Mouse (Mus musculus): ENCODE data around the gene Ccdc146. TPM values are rescaled to one million over a fixed set of nuclear protein-coding genes. Genes with fewer than 3 reads are reported as not detected.
A peak's percentile ranks its signal among the peaks of the same experiment; 100 is the strongest.

Gene Ccdc146
- polyA plus RNA-seq, 1 experiment from 2014 or later = 0.23 TPM

DNA sequence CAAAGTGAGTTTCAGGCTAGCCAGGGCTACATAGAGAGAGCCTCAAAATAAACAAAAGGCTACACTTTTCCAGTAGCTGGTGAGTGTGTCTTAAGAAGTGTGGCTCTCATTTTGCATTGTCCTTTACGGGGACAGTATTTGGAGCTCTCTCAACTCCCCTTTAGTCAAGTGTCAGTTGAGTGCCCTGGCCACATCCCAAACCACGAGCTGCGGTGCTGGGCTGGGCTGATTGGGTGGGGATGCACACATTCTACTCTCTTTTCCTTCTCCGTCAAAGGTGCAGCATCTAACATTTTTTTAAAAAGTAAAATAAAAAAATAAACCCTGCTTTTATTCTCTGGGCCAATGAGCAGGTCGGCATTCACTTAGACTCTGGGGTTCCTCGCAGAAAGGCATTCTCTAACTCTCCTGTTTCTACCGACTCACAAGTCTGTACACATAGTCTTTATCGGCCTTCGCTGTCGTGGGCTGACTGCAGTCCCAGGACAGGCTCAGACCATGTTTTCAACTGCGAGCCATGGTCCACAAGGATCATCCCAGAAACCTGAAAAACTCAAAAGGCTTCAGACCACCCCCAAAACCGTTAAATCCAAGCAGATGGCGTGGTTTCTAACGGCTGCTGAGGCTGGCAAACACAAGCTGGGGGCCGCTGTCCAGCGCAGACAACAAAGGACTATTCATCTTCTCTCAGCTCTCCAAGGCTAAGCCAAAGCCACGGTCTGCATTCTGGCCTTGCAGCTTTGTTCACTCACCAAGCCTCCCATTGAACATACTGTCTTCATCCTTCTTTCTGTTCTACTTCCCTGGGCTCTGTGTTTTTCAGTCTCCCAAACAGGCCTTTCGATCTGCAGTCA, 161.0 kb downstream of the Ccdc146 start:
- Histone ChIP-seq H3K27me3 (replicated peaks; ENCODE audit: control insufficient read depth, insufficient read depth, low read length) (no peaks in the 10 kb centered on the region), H3K36me3 (ENCODE audit: control insufficient read depth, insufficient read depth) (no peaks in the 10 kb centered on the region), H3K4me3 (replicated peaks; ENCODE audit: low read length) (no peak overlapping the region), H3K9ac (replicated peaks; ENCODE audit: low read depth, low read length) (no peak overlapping the region; the same call in 1 of the 2 replicates), H3K4me2 (ENCODE audit: low read length) (no peak overlapping the region), H3K27ac (ENCODE audit: low read length) (peak overlapping the region; percentile 39), H3K4me1 (replicated peaks; ENCODE audit: control insufficient read depth, insufficient read depth, low read length) (peaks cover 16% of the 10 kb centered on the region), H3K9me3 (ENCODE audit: control insufficient read depth, low read length) (no peaks in the 10 kb centered on the region)
- peak; percentile 70 for ATAC-seq
- WGBS = 19% methylated on average over 18 of the region's 18 CpGs

- H3K36me3 ChIP-seq (ENCODE audit: control insufficient read depth, insufficient read depth) = no peaks in the 10 kb centered on the region
- peaks cover 16% of the 10 kb centered on the region for H3K4me1 ChIP-seq (replicated peaks; ENCODE audit: control insufficient read depth, insufficient read depth, low read length)
- 39% methylated on average over 6 of the region's 6 CpGs for WGBS
- no peak for ATAC-seq
- H3K4me2 ChIP-seq (ENCODE audit: low read length) = no peak overlapping the region
- no peak overlapping the region for H3K4me3 ChIP-seq (replicated peaks; ENCODE audit: low read length)
- no peak overlapping the region for H3K9ac ChIP-seq (replicated peaks; ENCODE audit: low read depth, low read length)
- H3K9me3 ChIP-seq (ENCODE audit: control insufficient read depth, low read length) = no peaks in the 10 kb centered on the region
- H3K27ac ChIP-seq (ENCODE audit: low read length) = no peak overlapping the region
- no peaks in the 10 kb centered on the region for H3K27me3 ChIP-seq (replicated peaks; ENCODE audit: control insufficient read depth, insufficient read depth, low read length)
Measured at GRCm38 (mm10) chr5:21261202-21261844, 163.2 kb downstream of the Ccdc146 start.

- Histone ChIP-seq H3K36me3 (ENCODE audit: control insufficient read depth, insufficient read depth) (no peaks in the 10 kb centered on the region), H3K27ac (ENCODE audit: low read length) (no peak overlapping the region), H3K9ac (replicated peaks; ENCODE audit: low read depth, low read length) (no peak overlapping the region), H3K4me3 (replicated peaks; ENCODE audit: low read length) (no peak overlapping the region), H3K9me3 (ENCODE audit: control insufficient read depth, low read length) (no peaks in the 10 kb centered on the region), H3K4me2 (ENCODE audit: low read length) (no peak overlapping the region), H3K4me1 (replicated peaks; ENCODE audit: control insufficient read depth, insufficient read depth, low read length) (peaks cover 16% of the 10 kb centered on the region), H3K27me3 (replicated peaks; ENCODE audit: control insufficient read depth, insufficient read depth, low read length) (no peaks in the 10 kb centered on the region)
- WGBS = 85% methylated on average over 7 of the region's 7 CpGs
- ATAC-seq = no peak
Measured at GRCm38 (mm10) chr5:21260746-21261145, 163.7 kb downstream of the Ccdc146 start.

DNA sequence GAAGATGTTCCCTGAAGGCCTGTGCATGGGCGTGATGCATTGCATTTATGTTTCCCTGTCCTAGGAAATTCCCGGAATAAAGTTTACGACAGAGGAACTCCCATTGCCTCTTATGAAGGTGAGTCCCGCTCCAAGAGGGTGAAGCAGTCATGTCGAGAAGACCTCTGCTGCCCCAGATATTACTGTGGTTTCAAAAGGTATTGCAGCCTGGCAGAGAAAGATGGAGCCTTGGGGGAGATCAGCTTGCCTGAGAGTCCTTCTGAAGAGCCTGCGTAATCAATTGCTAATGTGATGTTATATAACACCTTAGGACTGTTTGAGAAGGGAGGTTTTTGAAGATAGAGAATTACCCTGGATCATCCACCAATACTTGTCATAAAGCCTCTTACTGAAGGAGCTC, 166.7 kb downstream of the Ccdc146 start:
- no peak overlapping the region for H3K4me2 ChIP-seq (ENCODE audit: low read length)
- no peak overlapping the region for H3K4me3 ChIP-seq (replicated peaks; ENCODE audit: low read length)
- no peak overlapping the region for H3K9ac ChIP-seq (replicated peaks; ENCODE audit: low read depth, low read length)
- no peak for ATAC-seq
- no peaks in the 10 kb centered on the region for H3K9me3 ChIP-seq (ENCODE audit: control insufficient read depth, low read length)
- 73% methylated on average over 6 of the region's 6 CpGs for WGBS
- H3K4me1 ChIP-seq (replicated peaks; ENCODE audit: control insufficient read depth, insufficient read depth, low read length) = peaks cover 7% of the 10 kb centered on the region
- H3K27me3 ChIP-seq (replicated peaks; ENCODE audit: control insufficient read depth, insufficient read depth, low read length) = no peaks in the 10 kb centered on the region
- H3K27ac ChIP-seq (ENCODE audit: low read length) = no peak overlapping the region
- no peaks in the 10 kb centered on the region for H3K36me3 ChIP-seq (ENCODE audit: control insufficient read depth, insufficient read depth)

- no peak overlapping the region for H3K4me3 ChIP-seq (replicated peaks; ENCODE audit: low read length)
- no peak overlapping the region for H3K9ac ChIP-seq (replicated peaks; ENCODE audit: low read depth, low read length)
- H3K27me3 ChIP-seq (replicated peaks; ENCODE audit: control insufficient read depth, insufficient read depth, low read length) = no peaks in the 10 kb centered on the region
- no peak for ATAC-seq
- no peak overlapping the region for H3K4me2 ChIP-seq (ENCODE audit: low read length)
- no peak overlapping the region for H3K27ac ChIP-seq (ENCODE audit: low read length)
- H3K9me3 ChIP-seq (ENCODE audit: control insufficient read depth, low read length) = no peaks in the 10 kb centered on the region
- H3K4me1 ChIP-seq (replicated peaks; ENCODE audit: control insufficient read depth, insufficient read depth, low read length) = peaks cover 7% of the 10 kb centered on the region
- 68% methylated on average over 4 of the region's 4 CpGs for WGBS
- no peaks in the 10 kb centered on the region for H3K36me3 ChIP-seq (ENCODE audit: control insufficient read depth, insufficient read depth)
Measured at GRCm38 (mm10) chr5:21257126-21257525, 167.4 kb downstream of the Ccdc146 start.

GRCm38 (mm10) chr5:21255551-21256132, 168.8 kb downstream of the Ccdc146 start:
- Histone ChIP-seq H3K27me3 (replicated peaks; ENCODE audit: control insufficient read depth, insufficient read depth, low read length) (no peaks in the 10 kb centered on the region), H3K4me1 (replicated peaks; ENCODE audit: control insufficient read depth, insufficient read depth, low read length) (no peaks in the 10 kb centered on the region), H3K4me3 (replicated peaks; ENCODE audit: low read length) (no peak overlapping the region), H3K9me3 (ENCODE audit: control insufficient read depth, low read length) (no peaks in the 10 kb centered on the region), H3K4me2 (ENCODE audit: low read length) (no peak overlapping the region), H3K9ac (replicated peaks; ENCODE audit: low read depth, low read length) (no peak overlapping the region), H3K36me3 (ENCODE audit: control insufficient read depth, insufficient read depth) (no peaks in the 10 kb centered on the region), H3K27ac (ENCODE audit: low read length) (no peak overlapping the region)
- 91% methylated on average over 5 of the region's 5 CpGs for WGBS
- no peak for ATAC-seq

- no peaks in the 10 kb centered on the region for H3K4me1 ChIP-seq (replicated peaks; ENCODE audit: control insufficient read depth, insufficient read depth, low read length)
- WGBS = 89% methylated on average over 12 of the region's 12 CpGs
- H3K27me3 ChIP-seq (replicated peaks; ENCODE audit: control insufficient read depth, insufficient read depth, low read length) = no peaks in the 10 kb centered on the region
- H3K9ac ChIP-seq (replicated peaks; ENCODE audit: low read depth, low read length) = no peak overlapping the region
- ATAC-seq = no peak
- H3K4me3 ChIP-seq (replicated peaks; ENCODE audit: low read length) = no peak overlapping the region
- no peaks in the 10 kb centered on the region for H3K36me3 ChIP-seq (ENCODE audit: control insufficient read depth, insufficient read depth)
- no peak overlapping the region for H3K4me2 ChIP-seq (ENCODE audit: low read length)
- no peaks in the 10 kb centered on the region for H3K9me3 ChIP-seq (ENCODE audit: control insufficient read depth, low read length)
- H3K27ac ChIP-seq (ENCODE audit: low read length) = no peak overlapping the region
Measured at GRCm38 (mm10) chr5:21254731-21255525, 169.5 kb downstream of the Ccdc146 start.

DNA sequence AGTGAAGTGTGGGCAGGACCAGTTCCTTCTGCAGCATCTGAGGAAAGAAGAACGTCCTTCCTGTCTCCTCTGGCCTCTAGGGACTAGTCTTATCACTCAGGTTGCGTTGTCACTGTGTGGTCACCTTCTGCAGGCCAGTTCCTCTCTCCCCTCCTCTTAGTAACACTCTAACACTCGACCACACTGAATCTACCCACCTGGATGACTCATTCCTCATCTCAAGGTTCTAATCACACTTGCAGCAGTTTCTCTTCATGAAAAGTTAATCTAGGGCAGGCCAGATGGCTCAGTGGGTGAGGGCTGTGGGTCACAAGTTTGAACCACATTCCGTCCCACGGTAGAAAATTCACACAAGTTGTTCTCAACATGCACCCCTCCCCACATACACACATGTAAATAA, 175.6 kb downstream of the Ccdc146 start:
- H3K36me3 ChIP-seq (ENCODE audit: control insufficient read depth, insufficient read depth) = no peaks in the 10 kb centered on the region
- no peak overlapping the region for H3K4me3 ChIP-seq (replicated peaks; ENCODE audit: low read length)
- H3K27me3 ChIP-seq (replicated peaks; ENCODE audit: control insufficient read depth, insufficient read depth, low read length) = no peaks in the 10 kb centered on the region
- no peaks in the 10 kb centered on the region for H3K9me3 ChIP-seq (ENCODE audit: control insufficient read depth, low read length)
- WGBS = 72% methylated on average over 5 of the region's 5 CpGs
- H3K4me1 ChIP-seq (replicated peaks; ENCODE audit: control insufficient read depth, insufficient read depth, low read length) = no peaks in the 10 kb centered on the region
- no peak overlapping the region for H3K27ac ChIP-seq (ENCODE audit: low read length)
- H3K4me2 ChIP-seq (ENCODE audit: low read length) = no peak overlapping the region
- H3K9ac ChIP-seq (replicated peaks; ENCODE audit: low read depth, low read length) = no peak overlapping the region
- no peak for ATAC-seq

DNA sequence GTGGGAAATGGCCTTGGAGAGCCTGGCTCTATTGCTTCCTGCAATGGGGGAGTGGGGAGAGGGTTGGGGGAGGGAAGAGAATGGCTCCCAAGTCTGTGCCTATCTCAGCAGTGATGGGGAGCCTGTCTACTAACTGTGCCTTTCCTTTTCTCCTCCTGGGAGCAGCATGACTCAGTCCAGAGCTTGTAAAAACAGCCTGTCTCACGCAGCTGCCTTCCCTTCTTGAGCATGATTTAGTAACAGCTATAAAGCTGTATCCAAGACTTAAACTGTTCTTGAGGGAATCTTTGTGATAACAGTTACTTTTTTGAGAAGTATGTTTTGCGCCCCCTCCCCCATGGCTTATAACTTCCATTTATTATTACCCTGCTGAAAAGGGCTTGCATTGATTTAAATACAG, 176.6 kb downstream of the Ccdc146 start:
- 89% methylated on average over 2 of the region's 2 CpGs for WGBS
- no peaks in the 10 kb centered on the region for H3K36me3 ChIP-seq (ENCODE audit: control insufficient read depth, insufficient read depth)
- H3K4me3 ChIP-seq (replicated peaks; ENCODE audit: low read length) = no peak overlapping the region
- H3K4me2 ChIP-seq (ENCODE audit: low read length) = no peak overlapping the region
- no peak overlapping the region for H3K27ac ChIP-seq (ENCODE audit: low read length)
- H3K4me1 ChIP-seq (replicated peaks; ENCODE audit: control insufficient read depth, insufficient read depth, low read length) = no peaks in the 10 kb centered on the region
- no peak overlapping the region for H3K9ac ChIP-seq (replicated peaks; ENCODE audit: low read depth, low read length)
- H3K9me3 ChIP-seq (ENCODE audit: control insufficient read depth, low read length) = no peaks in the 10 kb centered on the region
- ATAC-seq = peak; percentile 47; the same call in 1 of the 2 replicates
- H3K27me3 ChIP-seq (replicated peaks; ENCODE audit: control insufficient read depth, insufficient read depth, low read length) = no peaks in the 10 kb centered on the region

All from forebrain, embryonic 16.5 days (tissue).